Mouse (Mus musculus) lung, postnatal 4 days (tissue): ENCODE results near the gene Mettl3.

ENCODE experiments used
- DNase-seq, 2 experiments: peaks; one replicate each; pipeline ENCODE4 v3.0.0; 2021

Mettl3 gene

DNA sequence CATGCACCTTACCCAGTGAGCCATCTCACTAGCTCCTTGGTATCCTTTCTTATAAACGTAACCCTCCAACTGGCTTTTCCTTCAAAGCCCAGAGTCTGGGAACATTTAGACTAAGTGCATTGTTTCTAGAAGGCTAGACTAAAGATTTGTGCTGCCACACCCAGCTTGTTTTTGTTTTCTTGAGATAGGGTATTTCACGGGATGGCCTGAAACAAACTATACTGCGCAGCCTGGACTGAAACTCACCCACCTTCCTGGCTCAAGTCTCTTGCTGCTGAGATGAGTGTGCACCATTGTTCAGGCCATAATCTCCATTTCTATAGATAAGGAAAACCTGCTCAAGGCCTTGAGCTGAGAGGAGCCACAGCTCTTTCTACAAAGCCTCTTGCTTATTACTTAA, 20.7 kb downstream of the Mettl3 start:
- DNase-seq = no peak

DNA sequence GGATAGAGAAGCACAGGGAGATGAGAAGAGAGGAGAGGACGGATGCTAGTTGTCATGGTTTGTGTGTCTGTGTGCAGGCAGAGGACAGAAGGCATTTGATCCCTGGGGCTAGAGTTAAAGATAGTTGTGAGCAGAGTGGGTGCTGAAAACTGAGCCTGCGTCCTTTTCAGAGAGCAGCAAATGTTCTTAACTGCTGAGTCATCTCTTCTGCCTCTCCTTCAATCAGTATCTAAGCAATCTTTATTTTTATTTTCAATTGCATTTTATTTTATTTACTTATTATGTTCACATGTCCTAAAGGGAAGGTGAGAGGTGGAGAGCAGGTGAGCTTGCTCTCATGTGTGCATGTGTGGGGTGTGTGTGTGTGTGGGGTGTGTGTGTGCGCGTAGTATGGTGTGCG, 21.3 kb downstream of the Mettl3 start:
- DNase-seq = no peak

DNA sequence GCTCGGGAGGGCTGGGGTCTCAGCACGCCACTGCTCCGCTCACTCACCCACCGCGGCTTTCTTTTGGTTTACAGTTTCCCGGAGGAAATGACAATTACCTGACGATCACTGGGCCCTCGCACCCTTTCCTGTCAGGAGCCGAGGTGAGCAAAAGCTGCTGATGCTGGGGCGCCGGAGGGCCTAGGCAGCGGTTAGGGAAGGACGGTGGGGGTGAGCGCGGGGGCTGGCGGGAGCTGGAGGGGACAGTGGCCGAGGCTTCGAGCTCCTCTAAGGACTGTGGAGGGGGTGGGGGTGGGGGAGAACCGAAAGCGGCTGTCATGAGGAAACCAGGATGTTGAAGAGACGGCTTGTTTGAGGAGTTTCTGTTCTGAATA, 25.2 kb downstream of the Mettl3 start:
- no peak for DNase-seq

DNA sequence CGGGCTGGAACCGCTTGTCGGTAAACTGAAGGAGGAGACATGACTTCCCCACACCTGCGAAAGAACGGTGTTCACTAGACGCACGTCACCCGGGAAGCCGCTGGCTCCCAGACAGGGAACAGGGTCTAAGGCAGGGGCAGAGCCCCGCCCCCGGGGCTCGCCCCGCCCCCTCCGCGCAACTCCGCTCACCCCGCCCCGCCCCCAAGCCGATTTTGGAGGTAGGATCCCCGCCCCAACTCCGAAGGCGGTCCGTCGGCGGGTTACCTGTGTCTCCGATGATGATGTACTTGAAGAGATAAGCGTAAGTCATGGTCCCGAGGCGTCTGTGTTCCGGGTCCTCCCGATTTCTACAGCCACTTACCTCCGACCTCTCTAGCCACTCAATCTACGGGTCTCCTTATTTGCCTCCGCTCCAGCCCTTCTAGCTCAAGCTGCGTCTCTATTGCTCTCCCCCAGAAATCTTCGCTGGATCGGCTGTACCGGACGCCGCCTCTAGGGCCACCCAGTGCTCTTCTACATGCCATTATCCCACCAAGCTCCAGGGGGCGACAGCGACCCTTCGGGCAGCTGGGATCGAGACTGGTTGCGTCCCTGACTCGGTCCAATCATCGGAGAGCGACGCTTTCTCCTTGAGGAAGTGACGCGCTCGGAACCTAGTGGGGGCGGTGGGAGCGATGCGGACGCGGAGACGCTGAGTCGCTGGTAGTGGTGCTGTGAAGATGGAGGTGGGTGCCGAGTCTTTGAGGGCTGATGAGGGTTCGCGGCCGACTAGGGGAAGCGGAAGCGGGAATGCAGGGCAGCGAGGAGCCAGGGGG, 25.8 kb downstream of the Mettl3 start, which contains the start of the genes Tox4 and Rab2b:
Tox4 (plus strand) TSS at position 215 of the 815 bp plus-strand sequence.
Rab2b (minus strand) TSS at position 614 of the 815 bp plus-strand sequence.
- DNase-seq = peak; percentile 99

DNA sequence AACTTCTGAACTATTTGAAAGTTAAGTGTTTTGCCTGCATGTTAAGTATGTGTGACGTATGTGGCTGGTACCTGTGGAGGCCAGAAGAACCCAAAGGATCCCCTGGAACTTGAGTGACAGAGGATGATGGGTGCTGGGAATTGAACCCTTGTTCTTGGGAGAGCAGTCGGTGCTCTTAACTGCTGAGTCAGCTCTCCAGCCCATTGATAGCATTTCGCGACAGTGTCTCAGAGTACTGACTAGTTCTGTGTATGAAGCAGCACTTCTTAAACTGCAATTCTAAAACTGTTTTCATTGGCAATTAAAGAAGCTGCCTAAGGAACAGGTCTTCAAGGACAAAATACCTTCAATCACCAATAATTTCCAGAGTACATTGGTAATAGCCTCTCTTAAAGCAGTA, 27.7 kb downstream of the Mettl3 start:
- DNase-seq = no peak

DNA sequence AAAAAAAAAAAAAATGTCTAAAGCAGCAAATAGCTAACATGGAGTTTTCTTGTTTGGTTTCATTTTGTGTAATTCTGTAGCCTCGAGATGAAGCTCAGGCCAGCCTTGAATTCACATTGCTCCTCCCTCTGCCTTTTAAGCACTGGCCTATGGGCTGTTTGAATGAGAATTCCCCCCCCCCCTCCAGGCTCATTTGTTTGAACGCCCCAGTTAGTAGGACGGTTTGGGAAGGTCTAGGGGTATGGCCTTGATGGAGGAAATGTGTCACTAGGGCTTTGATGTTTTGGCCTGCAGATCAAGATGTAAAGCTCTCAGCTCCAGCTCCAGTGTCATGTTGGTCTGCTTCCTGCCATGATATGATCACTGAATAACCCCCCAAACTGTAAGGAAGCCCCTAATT, 32.1 kb downstream of the Mettl3 start:
- no peak for DNase-seq

DNA sequence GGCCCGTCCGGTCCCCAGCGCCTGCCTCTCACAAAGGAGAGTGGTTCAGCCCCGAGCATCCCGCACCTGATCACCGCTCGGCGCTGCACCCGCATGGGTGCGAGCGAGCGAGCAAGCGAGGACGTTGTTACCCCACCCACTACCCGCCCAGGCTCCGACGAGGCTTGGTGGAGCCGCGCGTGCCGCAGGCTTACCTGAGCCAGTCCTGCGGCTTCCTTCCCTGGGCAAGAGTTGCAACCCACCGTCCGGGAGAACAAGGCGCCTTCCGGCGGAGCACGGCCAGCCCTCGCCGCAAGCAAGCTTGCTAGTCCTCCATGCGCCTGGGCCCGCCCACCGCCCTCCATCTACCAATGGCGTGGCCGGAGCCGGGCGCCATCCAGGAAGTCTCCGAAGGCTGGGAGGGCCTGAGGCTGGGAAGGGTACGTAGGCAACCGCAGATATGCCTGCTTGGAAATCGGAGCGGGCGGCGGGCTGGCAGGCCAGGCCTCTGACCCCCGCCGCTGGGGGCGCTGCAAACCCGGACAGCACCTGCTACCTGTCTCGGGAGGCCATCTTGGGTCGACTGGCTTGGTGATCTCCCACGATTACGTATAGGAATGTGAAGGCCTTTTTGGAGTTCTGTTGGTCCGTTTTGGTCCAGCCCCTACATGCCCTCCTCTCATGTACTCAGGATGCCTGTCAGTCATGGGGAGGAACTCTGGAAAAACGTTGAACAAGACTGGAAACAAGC, 47.3 kb downstream of the Mettl3 start, which contains the start of gene Chd8:
Chd8 (minus strand) TSS at position 297 of the 730 bp plus-strand sequence.
- DNase-seq = peak; percentile 98 to 100

DNA sequence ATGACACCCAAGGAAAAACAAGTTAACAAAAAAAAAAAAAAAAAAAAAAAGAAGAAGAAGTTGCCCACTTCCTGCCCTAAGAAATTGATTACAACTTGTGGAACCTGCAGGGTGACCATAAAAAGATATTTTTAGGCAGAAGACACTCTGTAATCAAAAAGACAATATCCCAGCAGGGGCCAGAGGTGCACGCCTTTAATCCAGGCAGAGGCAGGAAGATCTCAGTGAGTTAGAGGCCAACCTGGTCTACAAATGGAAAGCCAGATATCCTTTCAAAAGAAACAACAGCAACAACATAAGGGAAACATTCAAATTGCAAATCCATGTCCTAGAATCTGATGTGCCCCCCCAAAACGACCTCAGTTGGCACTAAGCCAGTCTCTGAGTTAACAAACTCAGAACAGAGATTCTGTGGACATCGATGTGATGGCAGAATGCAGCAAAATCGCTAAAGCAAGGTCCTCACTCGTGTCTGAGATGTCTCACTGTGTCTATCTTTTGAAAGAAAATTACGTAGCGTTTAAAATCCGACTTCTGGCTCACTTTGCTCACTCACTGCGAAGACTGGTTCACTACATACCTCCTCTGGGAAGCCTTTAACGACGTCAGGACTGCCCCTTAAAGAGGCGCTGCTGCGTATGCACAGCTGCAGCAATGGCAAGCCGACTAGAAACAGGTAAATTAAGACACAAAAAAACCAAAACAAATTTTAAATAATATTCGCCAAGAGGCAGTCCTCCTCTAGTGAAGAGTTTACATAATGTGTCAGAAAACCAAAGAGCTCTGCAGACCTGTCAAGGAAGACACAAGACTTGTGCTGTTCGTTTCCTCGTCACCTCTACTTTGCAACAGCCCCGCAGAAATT, 48.4 kb downstream of the Mettl3 start:
- peak in 1 of 2 experiments; percentile 19 for DNase-seq

DNA sequence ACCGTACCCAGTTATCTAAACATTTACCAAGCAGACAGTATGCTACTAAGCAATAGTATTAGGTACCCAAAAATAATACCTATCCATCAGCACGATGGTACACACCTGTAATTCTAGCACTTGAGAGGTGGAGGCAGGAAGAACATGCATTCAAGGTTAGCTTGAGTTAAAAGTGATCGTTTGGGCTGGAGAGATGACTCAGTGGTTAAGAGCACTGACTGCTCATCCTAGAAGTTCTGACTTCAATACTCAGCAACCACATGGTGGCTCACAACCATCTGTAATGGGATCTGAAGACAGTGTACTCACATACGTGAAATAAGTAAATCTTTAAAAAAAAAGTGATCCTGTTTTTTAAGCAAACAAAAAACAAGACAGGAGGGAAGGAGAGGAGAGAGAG, 58.8 kb downstream of the Mettl3 start:
- no peak for DNase-seq
